Mouse (Mus musculus) small intestine, adult 10 weeks (tissue): ENCODE data around the gene Mphosph10. TPM values are rescaled to one million over a fixed set of nuclear protein-coding genes. Genes with fewer than 3 reads are reported as not detected.

Source experiments
- polyA plus RNA-seq: library from polyadenylated mRNA; stranded (reverse); fragments of 350-450 nt; fragmentation: Illumina TruSeq; extraction: RNeasy Lipid Tissue Mini Kit (QIAGEN cat#74804); gene quantifications from one replicate; pipeline ENCODE4 v1.2.3, GENCODE M21; 2014; ENCODE audit warnings: low replicate concordance

Mphosph10 gene
- polyA plus RNA-seq = 34.8 TPM

DNA sequence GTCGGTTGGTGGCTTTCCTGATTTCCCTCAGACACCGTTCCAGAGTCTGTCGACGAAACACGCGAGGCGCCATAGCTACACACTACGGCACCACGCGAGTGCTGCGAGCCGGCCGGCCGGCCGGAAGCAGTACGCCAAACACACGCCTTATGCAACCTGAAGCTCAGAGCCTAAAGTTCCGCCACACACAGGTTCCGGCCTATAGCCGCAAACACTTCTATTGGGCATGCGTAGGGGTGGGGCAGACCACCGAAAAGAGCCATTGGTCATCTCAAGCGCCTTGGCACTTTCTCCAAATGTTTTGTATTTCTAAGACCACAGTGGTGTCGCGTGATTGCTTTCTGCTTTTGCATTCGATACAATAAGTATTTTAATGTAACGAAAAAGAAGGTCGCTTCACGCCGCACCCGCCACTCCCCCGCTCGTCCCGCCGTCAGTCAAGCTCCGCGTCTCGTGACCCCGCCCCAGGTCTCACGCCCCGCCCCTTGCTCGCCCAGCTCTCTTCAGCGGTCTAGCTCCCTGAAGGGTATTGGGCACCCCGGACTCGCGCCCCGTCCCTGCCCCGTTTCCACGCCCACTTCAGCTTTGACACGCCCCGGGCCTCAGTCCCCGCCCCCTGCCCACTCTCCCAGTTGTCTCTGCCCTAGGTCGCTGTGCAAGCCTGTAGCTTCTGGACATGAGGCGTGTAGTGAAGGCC, at the start of gene Mphosph10, which contains the start of gene Mcee:
Gene Mphosph10, minus strand, starts transcription at position 147 of the 697 bp plus-strand sequence.
Gene Mcee, plus strand, starts transcription at position 486 of the 697 bp plus-strand sequence.

DNA sequence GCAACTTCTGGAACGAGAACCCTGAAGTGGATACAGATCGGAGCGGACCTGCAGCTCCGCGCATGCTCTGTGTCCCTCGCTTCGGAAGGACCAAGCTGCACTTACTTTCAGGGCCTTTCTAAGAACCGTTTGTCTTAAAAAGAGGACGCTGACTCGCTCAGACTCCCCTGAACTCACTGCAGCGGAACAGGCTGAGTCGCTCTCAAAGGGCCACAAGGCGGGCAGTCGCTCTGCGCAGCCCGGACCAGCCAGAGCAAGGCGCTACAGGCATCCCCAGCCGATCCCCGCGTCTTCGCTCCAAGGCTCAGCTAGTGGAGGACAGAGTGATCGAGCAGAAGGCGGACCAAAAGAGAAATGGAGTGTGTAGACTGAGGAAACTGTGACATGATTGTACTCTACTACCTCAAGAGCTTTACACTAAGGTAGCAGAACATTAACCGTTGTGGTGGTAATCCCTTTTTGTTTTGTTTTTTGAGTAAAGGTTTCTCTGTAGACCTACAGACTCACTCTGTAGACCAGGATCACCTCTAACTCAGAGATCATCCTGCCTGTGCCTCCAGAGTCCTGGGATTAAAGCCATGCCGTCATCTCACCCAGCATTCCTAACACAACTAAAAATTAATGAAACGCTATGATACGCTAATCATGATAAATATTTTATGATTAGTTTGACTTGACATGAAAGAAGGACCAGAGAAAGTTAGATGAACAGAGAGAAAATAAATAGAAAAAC, 18.1 kb downstream of the Mphosph10 start, which contains the start of gene Fan1:
Gene Fan1, minus strand, starts transcription at position 266 of the 733 bp plus-strand sequence.

Other genes starting within 250 kb of the Mphosph10 start
- not detected for gene Trpm1, start 238.4 kb downstream of the Mphosph10 start, polyA plus RNA-seq
- 9.1 TPM for gene Mtmr10, start 104.6 kb downstream of the Mphosph10 start, polyA plus RNA-seq
- gene Fan1, start 18.2 kb downstream of the Mphosph10 start, polyA plus RNA-seq = 2.0 TPM
- gene Mcee, start 339 bp upstream of the Mphosph10 start, polyA plus RNA-seq = 156 TPM
- gene Apba2, start 109.4 kb upstream of the Mphosph10 start, polyA plus RNA-seq = not detected